Mouse (Mus musculus): ENCODE measurements at regions not wholly inside any gene's neighbourhood (a gene's known extent, or its start where the extent isn't known, plus 50 kb on each side); places are given as distances from the start of the nearest gene placed in this dataset.

GRCm38 (mm10) chr1:76080241-76080640, 534.2 kb downstream of the Slc4a3 start:
- no peak for DNase-seq (ENCODE audit: low spot score in 2 of 2)

GRCm38 (mm10) chr1:76081700-76082099, 535.6 kb downstream of the Slc4a3 start:
- DNase-seq (ENCODE audit: low spot score in 2 of 2), result no peak

GRCm38 (mm10) chr1:76083273-76084036, 537.4 kb downstream of the Slc4a3 start:
- DNase-seq (ENCODE audit: low spot score in 2 of 2), result no peak

- no peak for DNase-seq (ENCODE audit: low spot score in 2 of 2)
Measured at GRCm38 (mm10) chr1:76091031-76091430, 545.0 kb downstream of the Slc4a3 start.

- no peak for DNase-seq (ENCODE audit: low spot score in 2 of 2)
Measured at GRCm38 (mm10) chr1:76113281-76113680, 567.2 kb downstream of the Slc4a3 start.

- no peak for DNase-seq (ENCODE audit: low spot score in 2 of 2)
Measured at GRCm38 (mm10) chr1:76120840-76121239, 574.8 kb downstream of the Slc4a3 start.

GRCm38 (mm10) chr1:76130353-76130752, 584.3 kb downstream of the Slc4a3 start:
- no peak for DNase-seq (ENCODE audit: low spot score in 2 of 2)

- DNase-seq (ENCODE audit: low spot score in 2 of 2), result no peak
Measured at GRCm38 (mm10) chr1:76136810-76137209, 590.7 kb downstream of the Slc4a3 start.

GRCm38 (mm10) chr1:76137701-76138100, 591.6 kb downstream of the Slc4a3 start:
- DNase-seq (ENCODE audit: low spot score in 2 of 2), result no peak

- no peak for DNase-seq (ENCODE audit: low spot score in 2 of 2)
Measured at GRCm38 (mm10) chr1:76143516-76143915, 597.5 kb downstream of the Slc4a3 start.

GRCm38 (mm10) chr1:76148963-76149362, 602.9 kb downstream of the Slc4a3 start:
- DNase-seq (ENCODE audit: low spot score in 2 of 2), result no peak

- DNase-seq (ENCODE audit: low spot score in 2 of 2), result no peak
Measured at GRCm38 (mm10) chr1:76156291-76156690, 610.2 kb downstream of the Slc4a3 start.

GRCm38 (mm10) chr1:76167486-76167885, 621.4 kb downstream of the Slc4a3 start:
- no peak for DNase-seq (ENCODE audit: low spot score in 2 of 2)

GRCm38 (mm10) chr1:76181181-76181580, 635.1 kb downstream of the Slc4a3 start:
- DNase-seq (ENCODE audit: low spot score in 2 of 2), result no peak

- no peak for DNase-seq (ENCODE audit: low spot score in 2 of 2)
Measured at GRCm38 (mm10) chr1:76194844-76195243, 648.8 kb downstream of the Slc4a3 start.

GRCm38 (mm10) chr1:76197651-76198050, 651.6 kb downstream of the Slc4a3 start:
- DNase-seq (ENCODE audit: low spot score in 2 of 2), result no peak

- no peak for DNase-seq (ENCODE audit: low spot score in 2 of 2)
Measured at GRCm38 (mm10) chr1:76200906-76201305, 654.8 kb downstream of the Slc4a3 start.

GRCm38 (mm10) chr1:76212486-76212885, 666.4 kb downstream of the Slc4a3 start:
- DNase-seq (ENCODE audit: low spot score in 2 of 2), result no peak

GRCm38 (mm10) chr1:76244721-76245120, 698.7 kb downstream of the Slc4a3 start:
- no peak for DNase-seq (ENCODE audit: low spot score in 2 of 2)

- DNase-seq (ENCODE audit: low spot score in 2 of 2), result no peak
Measured at GRCm38 (mm10) chr1:76246181-76246796, 700.2 kb downstream of the Slc4a3 start.

GRCm38 (mm10) chr1:76247126-76247525, 701.1 kb downstream of the Slc4a3 start:
- DNase-seq (ENCODE audit: low spot score in 2 of 2), result no peak

GRCm38 (mm10) chr1:76258217-76258616, 712.2 kb downstream of the Slc4a3 start:
- DNase-seq (ENCODE audit: low spot score in 2 of 2), result no peak

- no peak for DNase-seq (ENCODE audit: low spot score in 2 of 2)
Measured at GRCm38 (mm10) chr1:76276148-76276547, 730.1 kb downstream of the Slc4a3 start.

All from right cerebral cortex, postnatal 36 days (tissue).